Mouse (Mus musculus) liver, embryonic 16.5 days (tissue): ENCODE results near the gene Ubxn6. TPM values are rescaled to one million over a fixed set of nuclear protein-coding genes. Genes with fewer than 3 reads are reported as not detected.

Experiments used
- ATAC-seq: fragments of 200-750 bp; cut with Nextera tagmentation; 2 replicates; pipeline ENCODE4 v1.8.0; 2017; ENCODE audit warnings: low read depth, mild to moderate bottlenecking, moderate number of reproducible peaks, moderate library complexity
- H3K27ac ChIP-seq: fragments of 300-500 bp; sonication (generic); 2 replicates; pipeline ENCODE4 v1.5.1; 2014; ENCODE audit warnings: mild to moderate bottlenecking, low read length
- H3K27me3 ChIP-seq: fragments of 300-500 bp; sonication (generic); 2 replicates; pipeline ENCODE4 v1.6.1; 2014; ENCODE audit warnings: low read depth, low read length, mixed read lengths; ENCODE audit not compliant: control insufficient read depth, insufficient read depth
- H3K36me3 ChIP-seq: fragments of 300-500 bp; sonication (generic); 2 replicates; pipeline ENCODE4 v1.6.1; 2014; ENCODE audit warnings: mild to moderate bottlenecking; ENCODE audit not compliant: control insufficient read depth, insufficient read depth
- H3K4me1 ChIP-seq: fragments of 300-500 bp; sonication (generic); 2 replicates; pipeline ENCODE4 v1.6.1; 2014; ENCODE audit warnings: low read depth, low read length, mixed read lengths; ENCODE audit not compliant: control insufficient read depth
- H3K4me2 ChIP-seq: fragments of 300-500 bp; sonication (generic); 2 replicates; pipeline ENCODE4 v1.6.1; 2014; ENCODE audit warnings: low read depth, low read length, mixed read lengths
- H3K4me3 ChIP-seq: fragments of 300-500 bp; sonication (generic); 2 replicates; pipeline ENCODE4 v1.5.1; 2014; ENCODE audit warnings: low read depth, mild to moderate bottlenecking, low read length
- H3K9ac ChIP-seq: fragments of 300-500 bp; sonication (generic); 2 replicates; pipeline ENCODE4 v1.6.1; 2014; ENCODE audit warnings: low read depth, low read length
- H3K9me3 ChIP-seq: fragments of 300-500 bp; sonication (generic); replicated peaks from 2 replicates; pipeline ENCODE4 v1.6.1; 2016; ENCODE audit warnings: low read length; ENCODE audit not compliant: control insufficient read depth
- WGBS: fragments of 180-500 bp; shearing (Covaris S2); extraction: QIAGEN DNeasy Blood & Tissue Kit; methylation state at CpG from one replicate; pipeline ENCODE4 v1.1.7; 2014; ENCODE audit not compliant: insufficient replicate concordance; 5-methylcytosine and 5-hydroxymethylcytosine counted together
- polyA plus RNA-seq: library from polyadenylated mRNA; unstranded; fragments of >200 nt; fragmentation: Nextera tagmentation; extraction: Ambion mirVana; gene quantifications from 2 replicates; pipeline ENCODE4 v1.2.1, GENCODE M21; 2015

Ubxn6 gene
- polyA plus RNA-seq, 1 experiment from 2014 or later, result 14.1 TPM

DNA sequence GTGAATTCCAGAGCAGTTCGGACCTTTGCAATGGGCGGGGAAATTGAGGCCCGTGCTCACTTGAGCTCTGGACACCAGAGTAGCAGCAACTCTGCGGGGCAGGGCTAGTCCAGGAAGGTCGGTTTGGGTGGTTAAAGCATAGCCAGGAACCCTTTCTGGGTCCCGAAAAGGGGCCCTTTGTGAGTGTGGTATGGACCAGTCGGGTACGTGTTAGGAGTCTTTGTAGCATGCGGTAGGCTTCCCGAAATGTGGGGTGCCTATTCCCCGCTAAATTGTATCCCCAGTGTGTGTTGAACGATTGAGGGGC is 34.0 kb downstream of the Ubxn6 start:
- 1% methylated on average over 12 of the region's 12 CpGs for WGBS
- Histone ChIP-seq H3K9me3 (no peaks in the 10 kb centered on the region), H3K36me3 (peaks cover 11% of the 10 kb centered on the region), H3K9ac (peak overlapping the region; percentile 72), H3K4me1 (peaks cover 18% of the 10 kb centered on the region), H3K4me3 (peak overlapping the region; percentile 75), H3K27me3 (no peaks in the 10 kb centered on the region), H3K27ac (peak overlapping the region; percentile 83), H3K4me2 (peak overlapping the region; percentile 81)
- no peak for ATAC-seq

- Histone ChIP-seq H3K36me3 (peaks cover 11% of the 10 kb centered on the region), H3K9me3 (no peaks in the 10 kb centered on the region), H3K4me1 (peaks cover 20% of the 10 kb centered on the region), H3K9ac (peak within 1 kb of the TSS; percentile 72), H3K4me2 (peak within 1 kb of the TSS; percentile 81), H3K27ac (peak within 1 kb of the TSS; percentile 83), H3K27me3 (no peaks in the 10 kb centered on the region), H3K4me3 (peak within 1 kb of the TSS; percentile 75)
- under 1% methylated on average over 68 of the region's 68 CpGs for WGBS
- ATAC-seq, result peak; percentile 73
Observed at GRCm38 (mm10) chr17:56040030-56040856, 34.6 kb downstream of the Ubxn6 start, which contains the start of gene Chaf1a. Gene Chaf1a, plus strand, starts transcription at chr17:56040439.

- 61% methylated on average over 4 of the region's 4 CpGs for WGBS
- no peaks in the 10 kb centered on the region for H3K9me3 ChIP-seq
- peak overlapping the region; percentile 71; the same call in 1 of the 2 replicates for H3K9ac ChIP-seq
- 0 out of 2 replicates have a peak overlapping the region, but pooled peaks have one; percentile 20 for H3K27ac ChIP-seq
- H3K4me1 ChIP-seq, result peaks cover 29% of the 10 kb centered on the region
- H3K4me3 ChIP-seq, result peak overlapping the region; percentile 75
- no peaks in the 10 kb centered on the region for H3K27me3 ChIP-seq
- ATAC-seq, result no peak
- peaks cover 9% of the 10 kb centered on the region for H3K36me3 ChIP-seq
- H3K4me2 ChIP-seq, result peak overlapping the region; percentile 81
Observed at GRCm38 (mm10) chr17:56039345-56039744, 35.5 kb downstream of the Ubxn6 start.

DNA sequence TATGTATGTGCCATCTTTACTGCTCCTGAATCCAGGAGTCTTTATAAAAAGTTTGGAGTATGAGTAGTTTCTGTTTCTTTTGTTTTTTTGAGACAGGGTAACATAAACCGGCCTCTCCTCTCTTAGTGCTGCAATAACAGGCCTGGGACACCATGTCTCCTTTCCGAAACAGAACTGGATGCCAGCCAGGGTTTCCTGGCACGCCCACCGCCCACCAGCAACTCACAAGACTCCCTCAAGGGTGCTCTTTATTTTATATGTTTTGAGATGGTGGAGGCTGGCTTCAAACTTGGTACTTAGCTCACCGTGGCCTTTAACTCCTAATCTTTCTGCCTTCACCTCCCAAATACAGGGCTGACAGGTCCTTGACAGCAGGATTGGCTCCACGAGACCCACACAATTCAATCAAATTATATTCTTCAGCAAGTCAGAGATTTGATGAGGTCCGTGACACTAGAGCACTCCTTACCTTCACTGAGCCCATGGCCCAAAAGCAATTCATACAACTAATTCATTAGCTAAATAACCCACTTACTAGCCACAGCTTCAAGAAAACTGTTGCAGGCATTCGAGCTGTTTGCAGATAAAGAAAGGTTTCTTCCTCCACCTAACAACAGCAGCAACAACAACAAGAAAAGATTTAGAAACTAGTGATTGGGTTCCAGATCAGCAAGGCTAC is 36.1 kb downstream of the Ubxn6 start:
- peaks cover 3% of the 10 kb centered on the region for H3K36me3 ChIP-seq
- H3K27ac ChIP-seq, result 0 out of 2 replicates have a peak overlapping the region, but pooled peaks have one; percentile 20
- no peaks in the 10 kb centered on the region for H3K27me3 ChIP-seq
- H3K9ac ChIP-seq, result no peak overlapping the region
- WGBS, result 76% methylated on average over 8 of the region's 8 CpGs
- H3K9me3 ChIP-seq, result no peaks in the 10 kb centered on the region
- H3K4me3 ChIP-seq, result no peak overlapping the region
- H3K4me1 ChIP-seq, result peaks cover 34% of the 10 kb centered on the region
- ATAC-seq, result no peak
- no peak overlapping the region for H3K4me2 ChIP-seq

DNA sequence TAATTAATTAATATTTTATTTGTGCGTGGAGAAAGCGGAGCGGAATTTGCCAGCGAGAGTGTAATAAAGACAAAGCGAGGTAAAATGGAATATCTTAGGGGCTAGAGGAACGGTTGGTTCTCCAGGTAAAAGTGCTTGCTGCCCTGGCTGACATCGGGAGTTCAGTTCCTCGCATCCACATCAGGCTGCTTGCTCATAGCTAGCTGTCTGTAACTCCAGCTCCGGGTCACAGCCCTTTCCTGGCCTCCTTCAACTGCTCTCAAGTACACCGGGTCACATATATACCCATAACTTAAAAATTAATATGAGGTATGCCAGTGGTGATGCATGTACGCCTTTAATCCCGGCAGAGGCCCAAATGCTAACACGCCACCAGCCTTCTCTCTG is 37.9 kb downstream of the Ubxn6 start:
- ATAC-seq, result no peak
- H3K4me2 ChIP-seq, result peak overlapping the region; percentile 65
- no peaks in the 10 kb centered on the region for H3K27me3 ChIP-seq
- H3K36me3 ChIP-seq, result no peaks in the 10 kb centered on the region
- H3K27ac ChIP-seq, result 0 out of 2 replicates have a peak overlapping the region, but pooled peaks have one; percentile 16
- 34% methylated on average over 13 of the region's 13 CpGs for WGBS
- no peaks in the 10 kb centered on the region for H3K9me3 ChIP-seq
- H3K4me1 ChIP-seq, result peaks cover 50% of the 10 kb centered on the region
- H3K4me3 ChIP-seq, result peak overlapping the region; percentile 93
- peak overlapping the region; percentile 52 for H3K9ac ChIP-seq

DNA sequence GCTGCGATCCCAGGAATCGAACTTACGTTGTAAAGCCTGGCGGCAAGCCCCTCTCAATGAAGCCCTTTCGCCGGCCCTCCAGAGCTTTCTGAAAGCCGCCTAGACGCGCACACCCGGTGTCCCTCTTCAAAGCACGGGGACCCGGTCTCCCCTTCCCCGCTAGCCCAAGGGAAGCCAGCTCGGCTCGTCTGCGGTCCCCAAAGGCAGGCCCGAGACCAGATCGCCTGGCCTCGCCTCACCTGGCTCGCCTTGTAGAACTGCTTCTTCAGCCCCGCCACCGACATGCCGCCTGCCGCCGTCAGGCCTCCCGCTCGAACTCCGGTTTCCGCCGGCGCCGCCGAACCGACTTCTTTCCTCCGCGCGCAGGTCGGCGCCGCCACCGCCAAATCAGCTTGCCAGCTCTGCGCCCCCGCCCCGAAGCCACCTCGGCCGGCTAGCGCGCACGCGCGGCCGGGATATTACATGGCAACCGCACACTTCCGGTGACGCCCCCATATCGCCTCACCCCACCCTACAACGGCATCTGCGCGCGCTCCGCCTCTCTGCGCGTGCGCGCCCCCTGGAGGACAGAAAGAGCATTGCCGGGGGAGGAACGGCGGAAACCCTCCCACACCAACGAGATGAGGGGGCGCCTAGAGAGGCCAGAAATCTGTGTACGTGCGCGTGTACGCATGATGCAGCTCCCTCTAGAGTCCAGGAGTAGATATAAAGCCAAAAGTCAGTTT is 38.5 kb downstream of the Ubxn6 start, which contains the start of gene Sh3gl1:
TSS of gene Sh3gl1 (minus strand) at position 460 of the 725 bp plus-strand sequence.
- peak within 1 kb of the TSS; percentile 83 for H3K4me2 ChIP-seq
- H3K36me3 ChIP-seq, result no peaks in the 10 kb centered on the region
- ATAC-seq, result peak; percentile 89
- H3K27ac ChIP-seq, result peak within 1 kb of the TSS; percentile 93
- peak within 1 kb of the TSS; percentile 98 for H3K9ac ChIP-seq
- peak within 1 kb of the TSS; percentile 93 for H3K4me3 ChIP-seq
- peaks cover 49% of the 10 kb centered on the region for H3K4me1 ChIP-seq
- H3K27me3 ChIP-seq, result no peaks in the 10 kb centered on the region
- no peaks in the 10 kb centered on the region for H3K9me3 ChIP-seq
- WGBS, result under 1% methylated on average over 74 of the region's 74 CpGs

- Histone ChIP-seq H3K27ac (peak overlapping the region; percentile 11; the same call in 1 of the 2 replicates), H3K27me3 (no peaks in the 10 kb centered on the region), H3K9ac (peak overlapping the region; percentile 98), H3K9me3 (no peaks in the 10 kb centered on the region), H3K4me3 (peak overlapping the region; percentile 93), H3K36me3 (no peaks in the 10 kb centered on the region), H3K4me2 (peak overlapping the region; percentile 83), H3K4me1 (peaks cover 55% of the 10 kb centered on the region)
- 55% methylated on average over 4 of the region's 4 CpGs for WGBS
- ATAC-seq, result no peak
Observed at GRCm38 (mm10) chr17:56035216-56035615, 39.6 kb downstream of the Ubxn6 start.

- Histone ChIP-seq H3K9ac (peak overlapping the region; percentile 98), H3K27ac (no peak overlapping the region; the same call in 1 of the 2 replicates), H3K4me3 (peak overlapping the region; percentile 93), H3K27me3 (no peaks in the 10 kb centered on the region), H3K36me3 (no peaks in the 10 kb centered on the region), H3K4me1 (peaks cover 55% of the 10 kb centered on the region), H3K9me3 (no peaks in the 10 kb centered on the region), H3K4me2 (peak overlapping the region; percentile 83)
- no peak for ATAC-seq
- WGBS, result 77% methylated on average over 6 of the region's 6 CpGs
Observed at GRCm38 (mm10) chr17:56034726-56035100, 40.1 kb downstream of the Ubxn6 start.
